Mouse (Mus musculus) testis, adult 2 months (tissue): ENCODE results near the gene Opcml. TPM values are rescaled to one million over a fixed set of nuclear protein-coding genes. Genes with fewer than 3 reads are reported as not detected.

Experiments used
- H3K27ac ChIP-seq: fragments of 200-500 bp; 2 replicates; pipeline ENCODE4 v1.5.1; 2012; ENCODE audit warnings: low read depth, low read length; ENCODE audit not compliant: control insufficient read depth, insufficient read depth
- H3K27me3 ChIP-seq: fragments of 200-500 bp; 2 replicates; pipeline ENCODE4 v1.6.1; 2012; ENCODE audit warnings: mild to moderate bottlenecking, low read length, moderate library complexity; ENCODE audit not compliant: control insufficient read depth, insufficient read depth
- H3K36me3 ChIP-seq: fragments of 200-500 bp; 2 replicates; pipeline ENCODE4 v1.6.1; 2012; ENCODE audit warnings: mild to moderate bottlenecking, low read length; ENCODE audit not compliant: control insufficient read depth, insufficient read depth
- H3K4me1 ChIP-seq: fragments of 200-500 bp; 2 replicates; pipeline ENCODE4 v1.6.1; 2012; ENCODE audit warnings: low read length; ENCODE audit not compliant: control insufficient read depth, insufficient read depth
- H3K4me3 ChIP-seq: fragments of 200-500 bp; 2 replicates; pipeline ENCODE4 v1.5.1; 2012; ENCODE audit warnings: low read depth, mild to moderate bottlenecking, low read length, moderate library complexity, mixed read lengths; ENCODE audit not compliant: control insufficient read depth
- CTCF ChIP-seq: fragments of 200-500 bp; IDR thresholded peaks from 2 replicates; pipeline ENCODE4 v1.5.1; 2012; ENCODE audit warnings: low read depth, mild to moderate bottlenecking, inconsistent platforms, low read length, moderate library complexity; ENCODE audit not compliant: control insufficient read depth, insufficient read depth, insufficient replicate concordance
- POLR2A ChIP-seq: fragments of 200-500 bp; IDR thresholded peaks from 2 replicates; pipeline ENCODE4 v1.6.1; 2012; ENCODE audit warnings: low read depth, mild to moderate bottlenecking, inconsistent platforms, low read length, moderate library complexity; ENCODE audit not compliant: control insufficient read depth
- polyA plus RNA-seq: library from polyadenylated mRNA; depleted of rRNA; stranded (reverse); fragments of >200 nt; gene quantifications from 2 replicates; pipeline ENCODE4 v1.2.3, GENCODE M21; 2012

The Opcml gene
- polyA plus RNA-seq, 1 experiment: 0.62 TPM

DNA sequence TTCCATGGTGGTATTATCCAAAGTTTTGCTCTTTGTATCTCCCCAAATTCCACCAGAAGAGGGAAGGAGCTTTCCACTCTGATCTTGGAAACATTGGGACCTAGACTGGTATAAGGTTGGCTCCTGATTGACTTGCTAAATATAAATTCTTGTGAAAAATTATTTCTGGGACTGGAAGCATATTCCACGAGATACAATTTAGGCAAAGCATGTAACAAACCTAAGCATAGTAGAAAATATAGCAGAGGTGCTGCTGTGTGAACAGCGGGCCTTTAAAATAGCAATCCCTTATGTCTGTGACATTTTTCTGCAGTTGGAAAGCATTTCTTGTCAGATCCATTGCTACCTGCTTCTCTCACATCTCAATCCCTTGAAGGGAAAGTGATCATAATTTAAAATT lies 661.9 kb downstream of the Opcml start:
- no peak for TF ChIP-seq POLR2A
- no peak for TF ChIP-seq CTCF
- H3K27me3 ChIP-seq: no peaks in the 10 kb centered on the region
- H3K36me3 ChIP-seq: no peaks in the 10 kb centered on the region
- no peak overlapping the region for H3K4me3 ChIP-seq
- no peaks in the 10 kb centered on the region for H3K4me1 ChIP-seq
- no peak overlapping the region for H3K27ac ChIP-seq

DNA sequence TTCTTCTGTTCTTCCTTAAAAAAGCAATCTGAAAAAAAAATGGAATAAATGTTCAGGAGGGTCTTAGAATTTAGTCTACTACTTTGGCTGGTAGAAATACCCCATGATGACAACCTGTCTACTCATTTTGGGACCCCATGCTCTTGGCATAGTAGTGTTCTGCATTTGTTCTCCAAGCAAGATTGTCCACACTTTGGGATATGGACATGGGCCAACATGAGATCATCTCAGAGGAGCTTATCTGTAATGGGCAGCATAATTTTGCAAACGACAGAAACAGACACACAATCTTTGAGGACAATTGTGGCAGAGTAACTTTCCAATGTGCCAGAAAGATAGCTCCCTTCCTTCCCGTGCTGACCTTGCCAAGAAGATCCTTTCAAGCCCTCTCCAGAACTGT lies 662.5 kb downstream of the Opcml start:
- H3K27ac ChIP-seq: no peak overlapping the region
- TF ChIP-seq POLR2A (no peak), CTCF (no peak)
- no peaks in the 10 kb centered on the region for H3K27me3 ChIP-seq
- no peaks in the 10 kb centered on the region for H3K36me3 ChIP-seq
- no peak overlapping the region for H3K4me3 ChIP-seq
- no peaks in the 10 kb centered on the region for H3K4me1 ChIP-seq

DNA sequence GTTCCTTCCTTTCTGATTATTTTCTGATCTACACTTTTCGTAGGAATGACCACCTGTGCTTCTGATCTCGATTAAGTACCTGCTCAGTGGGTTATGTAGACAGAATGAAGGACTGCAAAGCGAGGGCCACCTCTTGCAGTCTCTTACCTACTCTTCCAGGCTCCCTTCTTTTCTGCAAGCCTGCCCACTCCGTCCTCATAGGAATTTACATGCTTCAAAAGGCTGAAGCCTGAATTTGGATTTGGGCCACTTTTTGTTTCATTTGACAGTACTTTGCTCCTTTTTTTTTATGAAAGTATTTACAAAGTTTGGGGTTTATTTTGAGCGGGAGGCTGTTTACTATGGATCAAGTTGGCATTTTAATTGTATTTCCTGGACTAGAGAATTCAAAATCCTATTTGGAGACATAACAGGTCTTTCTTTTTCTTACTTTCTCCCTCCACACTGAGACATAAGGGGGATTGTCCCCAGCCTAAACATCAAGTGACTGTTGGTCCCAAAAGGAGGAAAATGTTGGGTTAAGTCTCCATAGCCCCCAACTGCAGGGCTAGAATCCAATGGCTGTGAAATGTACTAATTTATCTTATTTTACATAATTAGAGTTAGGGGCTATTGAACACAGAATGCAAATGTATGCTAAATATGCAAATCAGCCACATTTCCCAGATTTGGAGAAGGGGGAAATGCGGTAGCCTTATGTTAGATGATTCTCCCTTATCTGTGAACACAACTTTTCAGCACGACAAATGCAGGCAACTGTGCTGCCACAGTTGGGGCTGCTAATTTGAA lies 667.6 kb downstream of the Opcml start:
- no peaks in the 10 kb centered on the region for H3K27me3 ChIP-seq
- H3K4me3 ChIP-seq: no peak overlapping the region
- H3K36me3 ChIP-seq: no peaks in the 10 kb centered on the region
- TF ChIP-seq POLR2A (no peak), CTCF (no peak)
- no peak overlapping the region for H3K27ac ChIP-seq
- no peaks in the 10 kb centered on the region for H3K4me1 ChIP-seq

DNA sequence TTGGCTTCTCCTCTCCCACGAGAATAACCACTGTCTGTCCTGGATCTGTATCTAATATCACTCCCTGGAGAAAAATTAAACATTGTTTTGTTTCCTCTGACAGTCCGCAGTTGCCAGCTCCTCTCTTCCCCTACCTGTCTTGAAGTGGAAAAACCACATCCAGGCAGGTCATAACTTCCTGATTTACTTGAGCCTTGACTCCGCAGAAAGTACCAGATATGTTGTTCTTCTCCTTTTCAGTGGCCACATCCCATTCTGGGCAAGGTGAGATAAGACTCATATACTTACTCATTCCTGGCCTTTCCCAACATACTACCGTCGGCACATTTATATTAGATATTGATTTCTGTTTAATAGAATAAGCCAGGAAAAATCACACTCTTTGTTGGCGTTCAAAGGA lies 673.0 kb downstream of the Opcml start:
- no peak overlapping the region for H3K27ac ChIP-seq
- no peaks in the 10 kb centered on the region for H3K27me3 ChIP-seq
- no peak overlapping the region for H3K4me3 ChIP-seq
- no peak for TF ChIP-seq CTCF
- no peak for TF ChIP-seq POLR2A
- no peaks in the 10 kb centered on the region for H3K4me1 ChIP-seq
- H3K36me3 ChIP-seq: no peaks in the 10 kb centered on the region

DNA sequence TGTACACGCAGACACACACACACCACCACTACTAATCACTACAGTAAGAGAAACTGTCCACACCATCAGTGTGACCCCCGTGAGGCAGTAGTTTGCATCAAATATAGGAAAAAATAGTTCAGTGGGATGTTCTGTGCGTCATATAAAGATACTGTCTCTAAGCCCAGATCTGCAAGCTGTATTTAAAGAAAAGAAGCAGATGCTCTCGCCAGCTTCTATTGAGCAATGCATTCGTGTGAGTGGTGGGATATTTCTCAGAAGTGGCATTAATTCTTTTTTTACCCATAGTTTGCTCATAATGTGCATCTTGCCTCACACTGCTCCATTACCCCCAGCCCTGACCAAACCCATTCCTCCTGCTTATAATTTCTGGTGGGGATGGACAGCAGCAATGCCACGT lies 678.8 kb downstream of the Opcml start:
- Histone ChIP-seq H3K27me3 (no peaks in the 10 kb centered on the region), H3K4me3 (no peak overlapping the region), H3K4me1 (peaks cover 4% of the 10 kb centered on the region), H3K27ac (no peak overlapping the region), H3K36me3 (no peaks in the 10 kb centered on the region)
- TF ChIP-seq POLR2A: no peak
- TF ChIP-seq CTCF: no peak

DNA sequence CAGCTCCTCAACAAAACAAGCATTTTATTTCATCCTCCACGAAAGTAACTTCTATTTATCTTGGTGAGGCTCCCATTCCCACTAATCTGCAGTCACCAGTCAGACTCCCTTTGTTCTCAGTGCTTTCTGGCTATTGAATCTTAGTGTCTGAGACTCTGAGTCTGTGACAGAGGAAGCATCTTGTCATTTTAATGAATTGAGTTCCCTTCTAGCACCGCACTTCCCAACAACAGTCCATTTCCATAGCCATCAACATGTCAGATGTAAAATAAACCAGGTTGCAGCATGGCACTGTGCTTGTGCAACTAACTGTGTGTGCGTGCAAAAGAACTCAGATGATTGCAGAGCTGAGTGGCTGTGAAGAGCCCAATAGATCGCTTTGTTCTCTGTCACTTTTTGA lies 680.9 kb downstream of the Opcml start:
- TF ChIP-seq CTCF (no peak), POLR2A (no peak)
- H3K27ac ChIP-seq: no peak overlapping the region
- H3K4me1 ChIP-seq: peaks cover 4% of the 10 kb centered on the region
- H3K4me3 ChIP-seq: no peak overlapping the region
- no peaks in the 10 kb centered on the region for H3K27me3 ChIP-seq
- no peaks in the 10 kb centered on the region for H3K36me3 ChIP-seq

DNA sequence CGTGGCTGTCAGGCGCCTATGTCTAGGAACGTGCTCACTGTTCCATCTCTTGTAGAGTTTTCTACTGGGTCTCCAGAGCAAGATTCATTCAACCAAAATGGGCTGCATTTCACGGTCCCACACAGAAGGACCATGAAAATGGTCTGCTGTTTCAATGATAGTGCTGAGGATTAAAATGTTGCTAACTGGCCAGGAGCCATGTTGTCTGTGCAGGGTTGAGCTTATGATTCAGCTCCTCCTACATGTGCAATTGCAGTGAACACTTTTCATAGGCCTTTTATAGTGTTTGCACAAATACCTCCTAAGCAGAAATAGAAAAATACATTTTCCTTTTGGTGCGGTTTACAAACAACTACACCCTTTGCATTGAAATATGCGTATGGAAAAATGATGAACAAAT lies 684.0 kb downstream of the Opcml start:
- TF ChIP-seq CTCF (no peak), POLR2A (no peak)

DNA sequence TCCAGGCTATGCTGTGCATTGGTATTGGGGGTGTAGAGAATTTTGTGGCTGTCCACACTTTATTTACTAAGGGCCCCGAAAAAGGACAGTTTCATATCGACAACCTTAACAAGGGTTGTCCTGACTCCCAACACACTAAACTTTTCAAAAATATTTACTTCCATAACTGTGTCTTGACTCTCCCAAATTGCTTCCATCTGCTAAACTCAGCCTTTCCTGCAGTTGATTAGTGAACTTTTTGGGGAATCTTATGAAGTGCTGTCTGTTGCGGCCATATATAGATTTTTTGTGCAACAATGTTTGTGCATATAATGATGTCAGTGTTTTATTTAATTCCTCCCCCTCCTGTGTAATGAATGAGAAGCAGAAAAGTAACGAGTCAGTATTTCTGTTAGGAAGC lies 690.7 kb downstream of the Opcml start:
- Histone ChIP-seq H3K27me3 (no peaks in the 10 kb centered on the region), H3K27ac (no peak overlapping the region), H3K4me1 (no peaks in the 10 kb centered on the region), H3K4me3 (no peak overlapping the region), H3K36me3 (no peaks in the 10 kb centered on the region)
- no peak for TF ChIP-seq POLR2A
- no peak for TF ChIP-seq CTCF

More for the DNA sequence above, 684.0 kb downstream of the Opcml start:
- H3K36me3 ChIP-seq: no peaks in the 10 kb centered on the region
- no peak overlapping the region for H3K27ac ChIP-seq
- H3K4me3 ChIP-seq: no peak overlapping the region
- H3K4me1 ChIP-seq: peaks cover 4% of the 10 kb centered on the region
- no peaks in the 10 kb centered on the region for H3K27me3 ChIP-seq
